Mouse (Mus musculus) neural tube, embryonic 10.5 days (tissue): ENCODE results near the gene Atp5d.
A peak's percentile ranks its signal among the peaks of the same experiment; 100 is the strongest.

Experiments
- DNase-seq: peaks from one replicate; pipeline ENCODE4 v3.0.0-alpha.2; 2017; ENCODE audit warnings: low spot score; ENCODE audit errors: extremely low spot score

Gene Atp5d

DNA sequence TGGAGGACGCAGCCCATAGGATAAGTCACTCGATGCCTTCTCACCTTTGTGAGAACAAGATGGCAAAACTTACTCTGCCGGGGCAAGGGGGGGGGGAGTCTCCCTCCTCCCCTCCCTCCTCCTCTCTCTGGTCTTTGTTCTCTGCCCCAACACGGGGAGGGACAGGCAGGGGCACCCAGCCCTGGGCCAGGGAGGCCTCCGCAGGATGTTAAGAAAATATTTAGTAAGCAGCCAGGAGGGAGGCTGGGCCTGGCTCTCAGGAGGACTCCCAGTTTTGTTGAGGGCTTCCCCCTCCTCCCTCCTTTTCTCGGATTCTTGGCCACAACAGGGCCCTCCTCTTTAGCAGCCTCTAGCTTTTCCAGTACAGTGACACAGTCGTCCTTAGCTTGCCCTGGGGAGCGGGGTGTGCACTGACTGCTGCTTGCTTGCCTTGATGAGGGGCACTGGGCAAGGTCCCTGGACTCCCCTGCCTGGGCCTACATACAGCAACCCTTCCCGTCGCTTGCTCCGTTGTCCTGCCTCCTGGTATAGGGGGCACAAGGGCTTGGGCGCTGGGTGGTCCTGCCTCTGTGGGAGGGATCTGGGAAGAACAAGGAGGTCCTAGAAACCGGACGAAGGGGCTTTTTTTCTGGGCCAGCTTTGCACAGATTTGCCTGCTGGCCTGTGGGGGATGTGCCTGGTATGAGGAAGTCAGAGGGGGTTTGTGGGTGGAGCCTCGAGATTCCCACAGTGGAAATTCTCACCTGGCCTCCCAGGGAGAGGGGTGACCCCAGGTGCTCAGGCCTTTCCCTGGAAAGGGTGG, 13.8 kb downstream of the Atp5d start:
- no peak for DNase-seq

GRCm38 (mm10) chr10:80152873-80153260, 14.4 kb downstream of the Atp5d start:
- DNase-seq: no peak

- no peak for DNase-seq
Measured at GRCm38 (mm10) chr10:80153713-80154112, 15.3 kb downstream of the Atp5d start.

DNA sequence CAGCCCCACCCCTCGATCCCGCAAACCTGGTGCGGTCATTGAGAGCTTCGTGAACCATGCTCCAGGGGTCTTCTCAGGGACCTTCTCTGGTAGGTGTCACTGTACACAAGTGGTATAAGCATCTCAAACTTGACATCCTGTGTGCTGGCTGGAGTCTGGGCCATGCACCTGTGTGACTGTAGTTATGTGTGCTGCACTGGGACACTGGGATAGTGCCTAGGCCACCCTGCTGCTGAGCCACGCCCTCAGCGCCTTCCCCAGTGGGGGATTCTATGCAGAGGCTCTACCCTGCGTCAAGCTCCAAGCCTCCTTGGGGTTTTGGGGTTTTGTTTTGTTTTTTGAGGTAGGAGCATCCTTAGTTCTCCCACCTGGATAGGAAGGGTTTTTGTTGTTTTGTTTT, 16.0 kb downstream of the Atp5d start:
- no peak for DNase-seq

DNA sequence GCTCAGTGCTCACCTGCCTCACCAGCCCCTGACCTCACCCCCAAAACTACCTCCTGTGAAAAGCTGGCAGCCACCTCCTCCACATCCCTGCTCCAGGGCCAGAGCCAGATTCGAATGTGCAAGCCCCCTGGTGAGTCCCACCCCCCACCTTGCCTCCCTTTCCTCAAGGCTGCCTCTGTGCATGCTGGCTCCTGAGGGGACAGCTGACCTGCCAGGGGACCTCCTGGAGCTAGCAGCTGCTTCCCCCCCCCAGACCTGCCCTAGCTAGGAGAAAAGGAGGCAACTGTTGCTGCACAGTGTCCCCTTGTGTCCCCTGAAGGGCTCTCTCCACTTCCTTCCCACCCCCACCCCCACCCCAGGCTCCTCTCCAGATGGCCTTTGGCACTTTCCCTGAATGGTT, 16.8 kb downstream of the Atp5d start:
- no peak for DNase-seq

DNA sequence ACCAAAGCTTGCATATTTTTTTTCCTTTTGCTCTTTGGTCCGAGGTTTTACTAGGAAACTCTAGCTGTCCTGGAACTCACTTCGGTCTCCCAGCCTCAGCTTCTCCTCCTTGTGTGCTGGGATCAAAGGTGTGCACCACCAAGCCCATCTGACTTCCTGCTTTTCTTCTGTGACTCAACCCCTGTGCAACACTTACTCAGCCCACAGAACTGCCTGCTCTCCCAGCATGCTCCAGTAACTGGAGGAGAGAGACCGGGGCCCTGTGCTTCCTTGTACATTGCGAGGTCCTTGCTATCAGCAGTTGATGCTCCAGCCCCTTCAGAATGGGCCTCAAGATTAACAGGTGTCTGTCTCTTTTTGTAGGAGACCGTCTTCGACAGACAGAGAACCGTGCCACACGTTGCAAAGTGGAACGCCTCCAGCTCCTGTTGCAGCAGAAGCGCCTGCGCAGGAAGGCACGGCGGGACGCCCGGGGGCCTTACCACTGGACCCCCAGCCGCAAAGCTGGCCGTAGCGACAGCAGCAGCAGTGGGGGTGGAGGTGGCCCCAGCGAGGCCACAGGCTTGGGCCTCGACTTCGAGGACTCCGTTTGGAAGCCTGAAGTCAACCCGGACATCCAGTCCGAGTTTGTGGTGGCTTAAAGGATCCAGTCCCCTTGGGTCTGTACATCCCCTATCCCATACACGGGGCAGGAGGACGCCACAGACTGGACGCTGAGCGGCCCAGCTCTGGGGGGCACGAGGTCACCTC, 17.7 kb downstream of the Atp5d start:
- no peak for DNase-seq

- DNase-seq: no peak
Measured at GRCm38 (mm10) chr10:80156752-80157053, 18.3 kb downstream of the Atp5d start.

- no peak for DNase-seq
Measured at GRCm38 (mm10) chr10:80157141-80157929, 18.9 kb downstream of the Atp5d start.

DNA sequence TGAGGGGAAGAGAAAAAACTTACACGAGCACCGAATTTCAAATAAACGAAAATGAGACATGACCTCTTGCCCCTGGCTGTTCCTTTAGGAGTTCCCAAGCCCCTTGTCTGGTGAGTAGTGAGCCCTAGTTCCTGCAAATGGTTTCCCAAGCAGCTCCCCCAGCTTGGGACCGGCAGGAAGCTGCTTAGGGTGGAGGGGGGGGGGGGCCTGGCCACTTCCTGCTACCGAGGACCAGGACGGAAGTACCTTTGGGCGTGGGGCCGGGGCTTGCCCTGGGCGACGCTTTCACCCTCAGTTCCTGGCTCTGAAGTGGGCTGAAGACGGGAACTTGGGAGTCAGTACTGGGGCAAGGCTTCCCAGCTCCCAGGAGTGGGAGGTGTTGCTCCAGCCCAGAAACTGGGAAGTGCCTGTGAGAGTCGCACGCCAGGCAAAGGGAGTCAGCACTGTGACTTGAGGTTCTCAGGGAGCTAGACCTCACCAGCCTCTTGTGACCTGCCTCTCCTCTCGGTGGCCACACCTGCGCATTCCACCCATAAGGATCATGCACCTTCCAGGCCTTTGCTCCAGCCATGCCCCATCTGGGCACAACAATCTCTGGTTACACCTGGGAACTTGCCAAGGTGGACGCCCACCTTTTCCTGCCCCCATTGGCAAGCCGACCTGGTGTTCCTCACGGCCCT, 20.0 kb downstream of the Atp5d start:
- DNase-seq: peak; percentile 70

DNA sequence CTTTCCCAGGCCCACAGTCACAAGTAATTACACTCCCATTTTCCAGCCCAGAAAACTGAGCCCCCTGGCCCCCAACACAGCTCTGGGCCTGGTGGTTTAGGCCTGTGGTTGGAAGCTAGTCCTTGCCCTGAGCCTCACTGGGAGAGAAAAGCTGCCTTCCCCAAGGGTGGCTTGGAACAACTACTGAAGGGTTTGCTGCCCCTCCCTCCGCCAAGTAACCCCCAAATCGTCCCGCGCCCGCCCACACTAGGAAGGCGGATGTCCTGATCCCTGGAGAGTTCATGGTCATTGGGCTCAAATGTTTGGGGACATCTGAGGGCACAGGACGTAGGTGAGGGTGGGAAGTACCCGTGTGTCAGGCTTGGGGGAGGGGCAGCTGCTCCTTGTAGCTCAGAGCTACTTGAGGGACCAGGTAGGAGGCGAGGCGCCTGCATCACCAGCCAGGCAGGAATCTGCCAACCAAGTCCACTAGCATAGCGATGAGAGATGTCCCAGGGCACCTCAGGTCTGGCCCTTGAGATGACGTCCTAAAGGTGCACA, 20.7 kb downstream of the Atp5d start:
- no peak for DNase-seq

DNA sequence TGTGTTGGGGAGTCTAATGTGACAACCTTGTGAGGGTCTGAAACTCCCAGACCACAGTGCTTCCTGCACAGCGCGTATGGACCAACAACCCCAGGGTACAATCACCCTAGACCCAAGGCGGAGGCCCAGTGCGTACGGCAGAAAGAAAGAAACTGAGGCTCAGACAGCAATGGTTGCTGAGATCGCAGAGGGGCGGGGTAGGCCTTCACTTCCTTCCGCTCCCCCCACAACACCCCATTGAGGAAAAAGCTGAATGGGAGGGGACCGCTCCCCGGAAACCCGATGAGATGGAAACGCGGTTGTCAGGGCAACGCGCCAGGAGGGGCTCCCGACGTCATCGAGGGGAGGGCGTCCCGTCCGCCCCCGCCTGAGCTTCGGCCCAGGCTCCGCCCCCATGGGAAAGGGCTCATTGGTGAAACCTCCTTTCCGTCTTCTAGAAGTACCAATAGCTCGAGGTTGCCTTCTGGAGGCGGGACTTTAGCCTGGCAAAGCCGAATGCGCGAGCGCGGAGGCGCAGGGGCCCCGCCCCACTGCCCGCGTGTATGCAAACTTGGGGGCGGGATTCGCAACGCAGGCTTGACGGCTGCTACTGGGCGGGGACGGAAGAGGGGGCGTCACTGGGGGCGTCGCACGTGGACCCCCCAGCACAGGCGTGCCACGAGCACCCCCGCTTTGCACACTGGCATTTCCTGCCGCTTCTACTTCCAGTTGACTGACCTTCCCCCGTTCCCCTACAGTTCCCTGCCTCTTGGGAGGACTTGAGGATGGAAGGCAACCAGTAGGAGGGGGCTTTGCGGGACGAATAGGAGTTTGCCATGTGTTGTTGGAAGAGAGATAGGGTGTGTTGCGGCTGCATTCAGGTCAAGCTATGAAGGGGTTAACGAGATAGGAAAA, 21.4 kb downstream of the Atp5d start:
- peak; percentile 95 for DNase-seq

GRCm38 (mm10) chr10:80160455-80161371, 22.3 kb downstream of the Atp5d start:
- peak; percentile 81 for DNase-seq

DNA sequence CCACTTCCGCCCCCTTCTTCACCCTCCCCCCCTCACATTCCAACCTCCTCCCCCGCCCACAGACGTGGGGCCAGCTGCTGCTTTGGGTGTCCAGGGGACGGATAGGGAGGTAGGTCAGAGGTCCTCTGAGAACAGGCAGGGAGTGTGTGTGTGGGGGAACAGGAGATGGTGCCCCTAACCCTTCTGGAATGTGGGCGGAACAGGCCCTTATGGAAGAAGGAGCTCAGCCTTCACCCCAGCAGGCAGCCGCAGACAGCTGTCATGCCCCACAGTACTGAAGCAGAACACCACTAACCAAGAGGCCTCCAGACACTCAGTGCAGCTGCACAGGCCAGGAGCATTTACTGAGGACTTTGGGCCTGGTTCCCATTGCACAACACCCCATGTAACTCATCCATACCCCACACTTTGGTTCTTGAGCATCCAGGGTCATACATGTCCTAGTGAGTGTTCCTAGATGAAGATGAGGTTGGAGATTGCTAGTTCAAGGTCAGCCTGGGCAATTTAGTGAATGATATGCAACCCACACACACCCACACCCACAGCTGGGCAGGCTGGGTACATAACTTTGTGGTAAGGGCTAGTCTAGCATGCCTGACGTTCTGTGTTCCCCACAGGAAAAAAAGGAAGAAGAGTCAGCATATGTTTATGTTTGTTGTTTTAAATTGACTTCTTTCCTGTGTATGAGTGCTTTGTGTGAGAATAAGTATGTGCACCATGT, 23.2 kb downstream of the Atp5d start:
- peak; percentile 68 for DNase-seq

DNA sequence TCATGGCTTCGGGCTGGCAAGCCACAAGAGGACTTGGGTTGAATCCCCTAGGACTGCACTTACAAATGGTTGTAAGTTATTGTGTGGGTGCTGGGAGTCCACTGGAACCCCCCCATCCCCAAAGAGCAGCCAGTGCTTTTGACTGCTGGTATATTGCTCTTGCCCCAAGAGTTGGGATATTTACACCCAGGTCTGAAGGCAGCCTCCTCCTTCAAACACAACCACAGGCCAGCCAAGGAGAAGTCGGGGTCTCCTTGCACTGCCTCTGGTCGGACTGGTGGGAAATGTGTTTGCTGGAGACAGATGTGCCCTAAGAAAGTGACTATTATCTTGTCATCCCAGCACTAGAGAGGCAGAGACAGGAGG, 23.8 kb downstream of the Atp5d start:
- DNase-seq: no peak

GRCm38 (mm10) chr10:80162716-80163299, 24.4 kb downstream of the Atp5d start:
- no peak for DNase-seq

DNA sequence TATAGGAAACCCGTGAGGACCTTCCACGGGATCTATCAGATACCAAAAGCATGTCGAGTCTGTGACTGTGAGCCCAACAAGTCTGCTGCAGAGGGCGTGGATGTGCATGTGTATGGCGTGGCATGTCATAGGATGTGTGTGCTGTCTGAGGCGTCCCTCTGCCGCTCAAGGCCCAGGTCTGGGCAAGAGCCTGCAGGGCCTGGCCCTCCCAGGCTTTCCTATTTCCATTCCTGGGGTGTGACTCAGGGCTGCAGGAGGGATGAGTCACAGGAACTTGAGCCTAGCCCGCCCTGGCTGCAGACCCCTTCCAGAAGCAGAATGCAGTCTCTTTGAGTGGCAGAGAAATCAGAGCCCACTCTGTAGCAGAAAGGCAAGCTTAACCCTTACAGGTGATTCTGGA, 25.3 kb downstream of the Atp5d start:
- DNase-seq: no peak

DNA sequence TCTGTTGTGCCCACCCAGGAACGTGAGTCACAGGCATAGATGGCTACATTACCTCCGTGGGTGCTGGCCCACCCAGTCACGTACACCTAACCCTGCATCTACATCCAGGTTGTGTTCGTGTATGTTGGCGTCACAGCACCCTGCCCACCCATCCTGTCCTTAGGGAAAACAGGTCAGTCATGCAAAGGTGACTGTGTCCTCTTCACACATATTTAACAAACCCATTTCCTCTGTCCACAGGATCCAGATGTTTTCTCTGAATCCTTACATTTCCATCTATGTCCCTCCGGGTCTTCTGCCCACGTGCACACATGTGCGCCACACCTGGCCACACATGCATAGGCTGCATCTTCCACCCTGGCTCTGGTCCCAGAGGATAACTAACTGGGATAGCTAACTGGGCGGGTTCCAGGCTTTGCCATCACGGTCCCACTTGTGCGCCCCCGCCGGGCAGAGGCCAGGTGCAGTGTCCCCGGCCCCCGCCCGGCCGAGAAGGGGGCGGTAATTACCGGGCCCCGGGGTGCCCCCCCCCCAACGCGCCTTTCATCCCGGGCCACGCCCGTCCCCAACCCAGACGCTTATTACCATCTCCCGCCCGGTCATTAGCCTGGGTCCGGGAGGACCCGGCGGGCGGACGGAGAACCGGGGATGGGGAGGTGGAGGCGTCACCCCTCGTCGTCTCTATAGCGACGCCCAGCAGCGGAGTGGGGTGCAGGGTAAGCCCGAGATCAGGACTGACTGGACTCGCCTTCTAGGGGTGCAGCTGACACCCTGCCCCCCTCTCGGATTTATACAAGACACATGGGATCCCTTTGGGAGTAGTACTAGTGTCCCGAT, 25.9 kb downstream of the Atp5d start:
- DNase-seq: no peak

DNA sequence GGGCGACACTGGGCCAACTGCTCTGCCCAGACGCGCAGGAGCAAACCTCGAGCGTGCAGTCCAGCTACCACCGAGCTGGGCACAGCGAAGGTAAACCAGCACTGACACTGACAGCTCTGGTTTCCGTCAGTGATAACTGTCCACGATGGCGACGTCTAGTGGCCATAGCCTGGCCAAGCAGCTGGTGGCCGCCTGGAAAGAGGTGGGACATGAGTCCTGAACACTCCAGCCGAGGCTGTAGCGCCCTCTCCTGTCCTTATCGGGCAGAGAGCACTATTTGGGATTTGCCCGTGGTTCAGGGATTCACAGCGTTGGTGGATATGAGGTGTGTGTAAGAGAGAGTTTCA, 26.5 kb downstream of the Atp5d start:
- peak; percentile 96 for DNase-seq
